Mouse (Mus musculus): ENCODE data around the gene Alg13. TPM values are rescaled to one million over a fixed set of nuclear protein-coding genes. Genes with fewer than 3 reads are reported as not detected.

Gene Alg13
- polyA plus RNA-seq, 1 experiment from 2014 or later = 17.2 TPM

DNA sequence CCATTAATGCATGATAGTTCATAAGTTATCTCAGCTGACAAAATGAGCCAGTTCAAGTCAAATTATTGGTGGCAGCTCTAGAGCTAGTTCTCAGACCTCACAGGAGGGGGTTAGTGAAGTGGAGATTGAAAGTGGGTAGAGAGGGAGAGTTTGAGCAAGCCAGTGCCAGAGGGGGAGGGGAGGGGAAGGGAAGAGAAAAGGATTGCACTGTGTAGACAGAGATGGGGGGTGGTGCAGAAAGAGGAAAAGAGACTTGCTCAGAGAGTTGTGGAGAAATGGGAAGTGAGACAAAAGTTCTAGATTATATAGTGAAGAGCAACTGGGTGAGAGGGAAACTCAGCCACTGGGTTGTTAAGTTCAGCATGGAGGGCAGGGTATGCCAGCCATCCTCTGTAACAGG lies 20.8 kb downstream of the Alg13 start:
- Histone ChIP-seq H3K9ac (no peak overlapping the region), H3K36me3 (no peaks in the 10 kb centered on the region), H3K4me3 (no peak overlapping the region), H3K27me3 (no peaks in the 10 kb centered on the region), H3K4me2 (replicated peaks) (no peak overlapping the region), H3K4me1 (no peaks in the 10 kb centered on the region), H3K27ac (no peak overlapping the region), H3K9me3 (replicated peaks) (no peaks in the 10 kb centered on the region)
- ATAC-seq (ENCODE audit: low FRiP score) = no peak

DNA sequence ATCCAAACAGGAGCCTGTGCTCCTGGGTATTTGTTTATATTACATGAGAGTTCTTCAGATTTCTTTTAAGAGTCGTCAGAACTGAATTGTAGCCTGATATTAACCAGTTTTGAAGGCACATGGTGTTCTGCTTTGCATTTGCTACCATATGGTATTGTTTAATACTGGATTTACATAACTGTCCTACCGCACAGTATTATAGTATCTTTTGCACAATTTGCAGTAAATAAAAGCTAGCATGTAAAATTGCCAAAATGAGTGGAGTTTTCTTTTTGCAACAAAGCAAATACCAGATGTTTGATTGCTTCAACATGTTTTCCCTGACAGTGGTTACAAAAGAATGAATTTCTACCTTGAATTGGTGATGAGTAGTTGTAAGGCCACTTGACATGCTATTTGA lies 56.6 kb downstream of the Alg13 start:
- no peak overlapping the region for H3K4me2 ChIP-seq (replicated peaks)
- no peaks in the 10 kb centered on the region for H3K27me3 ChIP-seq
- H3K9me3 ChIP-seq (replicated peaks) = no peaks in the 10 kb centered on the region
- no peak for ATAC-seq (ENCODE audit: low FRiP score)
- H3K4me1 ChIP-seq = no peaks in the 10 kb centered on the region
- no peak overlapping the region for H3K27ac ChIP-seq
- WGBS = 62% methylated on average over 2 of the region's 2 CpGs
- H3K4me3 ChIP-seq = no peak overlapping the region
- H3K9ac ChIP-seq = no peak overlapping the region
- H3K36me3 ChIP-seq = no peaks in the 10 kb centered on the region

DNA sequence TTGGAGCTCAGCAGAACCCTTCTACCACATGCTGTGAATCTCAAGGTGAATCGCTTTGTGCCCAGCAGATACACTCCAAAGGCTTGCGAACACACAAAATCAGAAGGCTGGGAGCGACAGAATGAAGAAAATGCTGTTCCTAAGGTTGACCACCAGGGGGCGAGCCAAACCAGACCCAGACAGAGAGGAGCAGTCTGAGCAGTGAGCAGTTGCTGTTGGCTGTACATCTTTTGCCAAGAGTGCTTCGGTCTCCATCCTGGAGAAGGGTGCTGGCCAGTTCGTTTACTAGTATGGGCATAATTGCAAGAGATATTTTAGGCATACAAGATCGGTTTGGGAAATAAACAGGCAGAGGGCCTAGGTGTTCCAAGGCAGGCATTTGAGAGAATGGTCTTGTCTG lies 85.9 kb downstream of the Alg13 start:
- WGBS = 37% methylated on average over 7 of the region's 7 CpGs
- Histone ChIP-seq H3K9me3 (replicated peaks) (no peaks in the 10 kb centered on the region), H3K36me3 (no peaks in the 10 kb centered on the region), H3K9ac (no peak overlapping the region), H3K4me3 (no peak overlapping the region), H3K4me2 (replicated peaks) (no peak overlapping the region), H3K27ac (no peak overlapping the region), H3K27me3 (no peaks in the 10 kb centered on the region), H3K4me1 (no peaks in the 10 kb centered on the region)
- 0 out of 2 replicates have a peak, but pooled peaks have one; percentile 56 for ATAC-seq (ENCODE audit: low FRiP score)

DNA sequence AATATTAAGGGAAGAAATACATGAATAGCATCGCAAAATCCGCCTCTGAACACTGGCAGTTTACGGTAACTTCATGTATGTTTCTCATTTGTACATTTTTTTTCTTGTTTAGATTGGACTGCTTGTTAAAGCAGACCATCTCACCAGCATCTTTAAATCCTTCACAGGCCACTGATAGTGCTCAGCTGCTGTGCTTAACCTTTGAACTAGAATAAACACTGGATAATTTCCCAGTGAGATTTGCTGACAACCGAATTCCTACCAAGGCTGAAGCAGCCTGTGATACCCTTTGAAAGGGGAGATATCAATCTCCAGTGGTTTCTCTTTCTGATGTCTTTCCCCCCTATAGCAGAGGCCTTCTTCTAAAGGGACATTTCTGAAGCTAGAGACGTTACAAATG lies 90.4 kb downstream of the Alg13 start:
- WGBS = 73% methylated on average over 5 of the region's 5 CpGs
- no peak overlapping the region for H3K4me3 ChIP-seq
- no peaks in the 10 kb centered on the region for H3K27me3 ChIP-seq
- no peaks in the 10 kb centered on the region for H3K4me1 ChIP-seq
- no peak overlapping the region for H3K27ac ChIP-seq
- H3K4me2 ChIP-seq (replicated peaks) = no peak overlapping the region
- no peaks in the 10 kb centered on the region for H3K36me3 ChIP-seq
- H3K9me3 ChIP-seq (replicated peaks) = no peaks in the 10 kb centered on the region
- H3K9ac ChIP-seq = no peak overlapping the region
- no peak for ATAC-seq (ENCODE audit: low FRiP score)

DNA sequence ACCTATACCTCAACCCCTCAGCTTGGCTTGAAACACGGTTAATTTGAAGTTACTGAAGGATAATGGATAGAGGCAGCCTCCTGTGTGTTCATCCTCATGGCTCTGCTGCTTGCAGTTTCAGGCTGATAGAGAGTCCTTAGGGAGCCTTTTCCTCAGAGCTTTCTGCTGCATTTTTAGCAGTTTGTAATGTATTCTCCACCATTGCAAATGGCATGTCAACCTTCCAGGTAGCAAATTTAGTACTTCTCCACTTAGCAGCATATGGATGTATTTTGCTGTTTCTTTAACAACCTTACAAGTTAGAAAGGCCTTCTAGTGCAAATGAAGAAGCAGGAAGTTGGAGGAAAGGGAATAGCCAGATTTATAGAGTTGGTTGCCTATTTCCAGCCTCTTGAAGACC lies 102.7 kb downstream of the Alg13 start:
- no peak overlapping the region for H3K4me3 ChIP-seq
- no peak overlapping the region for H3K9ac ChIP-seq
- no peak overlapping the region for H3K4me2 ChIP-seq (replicated peaks)
- no peak overlapping the region for H3K27ac ChIP-seq
- no peak for ATAC-seq (ENCODE audit: low FRiP score)
- H3K9me3 ChIP-seq (replicated peaks) = no peaks in the 10 kb centered on the region
- no peaks in the 10 kb centered on the region for H3K4me1 ChIP-seq
- no peaks in the 10 kb centered on the region for H3K36me3 ChIP-seq
- WGBS = 65% methylated on average over 1 of the region's 1 CpGs
- H3K27me3 ChIP-seq = no peaks in the 10 kb centered on the region

DNA sequence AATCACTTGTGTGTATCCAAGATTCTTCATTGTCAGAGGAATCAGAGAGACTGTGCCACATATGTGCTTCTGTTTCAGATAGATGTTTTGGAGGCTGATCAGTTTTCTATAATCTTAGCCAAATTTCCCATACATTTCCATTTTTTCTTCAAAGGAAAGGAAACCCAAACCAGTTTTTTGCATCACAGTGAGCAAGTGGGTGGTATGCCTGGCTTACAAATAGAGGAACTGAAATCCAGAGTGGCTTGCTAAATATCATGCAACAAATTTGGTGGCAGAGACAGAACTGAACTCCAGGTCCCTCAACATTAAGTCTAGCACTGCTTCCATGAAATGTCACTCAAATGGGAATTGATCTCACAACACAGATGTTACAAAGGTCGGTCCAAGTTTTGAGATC lies 103.5 kb downstream of the Alg13 start:
- Histone ChIP-seq H3K36me3 (no peaks in the 10 kb centered on the region), H3K4me1 (no peaks in the 10 kb centered on the region), H3K4me2 (replicated peaks) (no peak overlapping the region), H3K27ac (no peak overlapping the region), H3K9ac (no peak overlapping the region), H3K4me3 (no peak overlapping the region), H3K9me3 (replicated peaks) (no peaks in the 10 kb centered on the region), H3K27me3 (no peaks in the 10 kb centered on the region)
- ATAC-seq (ENCODE audit: low FRiP score) = no peak
- WGBS = 96% methylated on average over 1 of the region's 1 CpGs

DNA sequence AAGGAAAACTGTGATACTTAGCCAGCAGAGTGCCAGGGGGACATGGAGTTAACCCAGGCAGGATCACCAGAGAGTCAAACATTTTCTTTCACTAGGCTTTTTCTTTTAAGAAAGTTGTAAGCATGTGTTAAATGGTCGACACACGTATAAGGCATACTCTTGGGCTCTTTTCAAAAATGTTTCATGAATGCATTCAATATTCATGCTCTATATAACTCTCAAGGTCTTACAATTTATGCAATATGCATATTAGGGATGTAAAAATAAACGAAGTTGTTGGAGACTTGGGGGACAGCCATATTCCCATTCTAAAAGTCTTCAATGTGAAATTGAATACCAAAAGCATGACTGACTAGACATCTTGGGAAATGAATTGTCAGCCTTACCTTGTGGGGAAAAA lies 106.2 kb downstream of the Alg13 start:
- H3K9ac ChIP-seq = no peak overlapping the region
- H3K9me3 ChIP-seq (replicated peaks) = no peaks in the 10 kb centered on the region
- no peak overlapping the region for H3K4me2 ChIP-seq (replicated peaks)
- 83% methylated on average over 3 of the region's 3 CpGs for WGBS
- H3K27me3 ChIP-seq = no peaks in the 10 kb centered on the region
- H3K4me3 ChIP-seq = no peak overlapping the region
- H3K36me3 ChIP-seq = no peaks in the 10 kb centered on the region
- no peak overlapping the region for H3K27ac ChIP-seq
- no peaks in the 10 kb centered on the region for H3K4me1 ChIP-seq
- no peak for ATAC-seq (ENCODE audit: low FRiP score)

Small RNA genes lying within 50 kb of the gene (microRNA-seq; reads per million reads assigned to microRNA genes)
- gene Mir680-2 = not detected

Other genes with a start within 250 kb of the Alg13 start
- 0.19 and 0.29 TPM in 2 replicates for gene A730046J19Rik, start 164.1 kb upstream of the Alg13 start, polyA plus RNA-seq (2016; fragmentation: Nextera tagmentation; extraction: Ambion mirVana)
- not detected in 2 replicates for gene Trpc5os, start 138.8 kb downstream of the Alg13 start, polyA plus RNA-seq (2016; fragmentation: Nextera tagmentation; extraction: Ambion mirVana)